Mouse (Mus musculus) activated CD4-positive, CD25-positive, alpha-beta regulatory T cell (primary cell): ENCODE data around the gene Dazl. TPM values are rescaled to one million over a fixed set of nuclear protein-coding genes. Genes with fewer than 3 reads are reported as not detected.

ENCODE experiments used
- polyA plus RNA-seq, 2 experiments: library from polyadenylated mRNA; unstranded; fragments of 100-300 nt; shearing (Covaris generic); gene quantifications; one replicate each; pipeline ENCODE4 v1.2.1; 2017

Gene Dazl
- under 1 TPM; 0.44 to 0.97 TPM for polyA plus RNA-seq

DNA sequence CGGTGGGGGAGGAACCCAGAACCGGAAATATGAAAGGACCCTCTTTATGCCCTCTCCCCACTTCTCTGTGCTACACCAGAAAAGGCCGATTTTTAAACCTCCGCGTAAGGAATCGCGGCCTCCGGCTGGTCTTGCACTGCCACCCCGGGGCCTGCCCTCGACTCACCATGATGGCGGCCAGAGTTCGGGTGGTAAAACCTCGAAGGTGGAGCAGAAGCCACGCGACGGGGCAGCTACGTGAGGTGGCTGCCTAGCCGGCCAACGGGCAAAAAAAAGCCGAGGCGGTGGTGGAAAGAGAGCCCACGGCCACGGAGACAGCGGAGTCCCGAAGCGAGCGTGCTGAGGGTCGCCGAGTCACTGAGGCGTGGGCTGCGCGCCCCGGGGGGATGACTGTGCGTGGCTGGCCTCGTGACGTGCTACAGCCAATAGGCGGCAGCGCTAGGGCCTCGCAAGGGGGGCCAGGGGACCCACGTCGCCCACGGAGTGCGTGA is at the start of gene Dazl:
Dazl (minus strand) TSS at position 396 of the 491 bp plus-strand sequence.

Other genes starting within 250 kb of the Dazl start
- gene Rftn1, start 103.0 kb downstream of the Dazl start, polyA plus RNA-seq, result 100 to 1,000 TPM; 108 to 144 TPM
- 10 to 100 TPM; 50.4 to 51.4 TPM for gene Plcl2, start 215.8 kb upstream of the Dazl start, polyA plus RNA-seq